Mouse (Mus musculus): Measurements from ENCODE around the gene Pla2g15.

Pla2g15 gene

GRCm38 (mm10) chr8:106134751-106135571 is 15.2 kb upstream of the Pla2g15 start:
- in situ Hi-C loops (cut with MboI, MseI), result no loop called here

GRCm38 (mm10) chr8:106135672-106136071 is 14.5 kb upstream of the Pla2g15 start:
- in situ Hi-C loops (cut with MboI, MseI), result no loop called here

GRCm38 (mm10) chr8:106136156-106137130 is 13.8 kb upstream of the Pla2g15 start, which contains the start of gene Esrp2:
Gene Esrp2, minus strand, starts transcription at chr8:106136974.
- in situ Hi-C loops (cut with MboI, MseI), result no loop called here

GRCm38 (mm10) chr8:106137218-106137905 is 12.8 kb upstream of the Pla2g15 start:
- in situ Hi-C loops (cut with MboI, MseI), result no loop called here

GRCm38 (mm10) chr8:106137906-106138477 is 12.2 kb upstream of the Pla2g15 start:
- in situ Hi-C loops (cut with MboI, MseI), result no loop called here

- in situ Hi-C loops (cut with MboI, MseI), result no loop called here
Observed at GRCm38 (mm10) chr8:106138616-106139015, 11.6 kb upstream of the Pla2g15 start.

- in situ Hi-C loops (cut with MboI, MseI), result no loop called here
Observed at GRCm38 (mm10) chr8:106140191-106140590, 10.0 kb upstream of the Pla2g15 start.

- in situ Hi-C loops (cut with MboI, MseI), result no loop called here
Observed at GRCm38 (mm10) chr8:106140769-106141168, 9.4 kb upstream of the Pla2g15 start.

GRCm38 (mm10) chr8:106145331-106145730 is 4.9 kb upstream of the Pla2g15 start:
- in situ Hi-C loops (cut with MboI, MseI), result no loop called here

- in situ Hi-C loops (cut with MboI, MseI), result no loop called here
Observed at GRCm38 (mm10) chr8:106146014-106146413, 4.2 kb upstream of the Pla2g15 start.

- in situ Hi-C loops (cut with MboI, MseI), result no loop called here
Observed at GRCm38 (mm10) chr8:106147868-106148565, 2.2 kb upstream of the Pla2g15 start.

- in situ Hi-C loops (cut with MboI, MseI), result no loop called here
Observed at GRCm38 (mm10) chr8:106149025-106149424, 1.2 kb upstream of the Pla2g15 start.

GRCm38 (mm10) chr8:106150653-106151000 is 428 bp downstream of the Pla2g15 start:
- in situ Hi-C loops (cut with MboI, MseI), result no loop called here

- in situ Hi-C loops (cut with MboI, MseI), result no loop called here
Observed at GRCm38 (mm10) chr8:106151041-106151440, 842 bp downstream of the Pla2g15 start.

- in situ Hi-C loops (cut with MboI, MseI), result no loop called here
Observed at GRCm38 (mm10) chr8:106152876-106153275, 2.7 kb downstream of the Pla2g15 start.

GRCm38 (mm10) chr8:106157419-106157818 is 7.2 kb downstream of the Pla2g15 start:
- in situ Hi-C loops (cut with MboI, MseI), result no loop called here

GRCm38 (mm10) chr8:106158381-106158780 is 8.2 kb downstream of the Pla2g15 start:
- in situ Hi-C loops (cut with MboI, MseI), result no loop called here

- in situ Hi-C loops (cut with MboI, MseI), result no loop called here
Observed at GRCm38 (mm10) chr8:106159876-106160275, 9.7 kb downstream of the Pla2g15 start.

- in situ Hi-C loops (cut with MboI, MseI), result no loop called here
Observed at GRCm38 (mm10) chr8:106163251-106163650, 13.1 kb downstream of the Pla2g15 start.

- in situ Hi-C loops (cut with MboI, MseI), result loop anchor here (5.0 kb wide), 2 partner anchors 47 to 247 kb away; partner anchors contain the start of genes Prmt7 and Slc7a6os
Observed at GRCm38 (mm10) chr8:106165460-106165859, 15.3 kb downstream of the Pla2g15 start.

Data from regulatory T cell (primary cell).